Comparison of ENCODE assay signal across 9 mouse cellular contexts in the genomic region with DNA sequence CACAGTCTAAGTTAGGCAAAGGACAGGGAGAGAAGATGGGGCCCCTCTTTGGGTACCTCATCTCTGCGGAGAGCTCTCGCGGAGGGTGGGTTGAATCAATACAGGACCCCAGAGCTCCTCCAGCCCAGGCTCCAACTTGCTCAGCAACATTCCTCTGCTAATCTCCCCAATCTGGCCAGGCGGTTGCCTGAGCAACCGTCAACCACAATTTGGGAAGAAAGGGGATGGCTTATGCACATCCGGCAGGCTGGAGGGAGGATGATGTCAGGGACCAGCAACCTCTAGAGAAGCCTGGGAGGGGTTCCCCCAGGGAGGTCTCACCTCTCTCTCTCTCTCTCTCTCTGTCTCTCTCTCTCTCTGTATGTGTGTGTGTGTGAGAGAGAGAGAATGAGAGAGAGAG. TPM values are rescaled to one million over a fixed set of nuclear protein-coding genes. Genes with fewer than 3 reads are reported as not detected.
DNase-seq lines count a peak whose midpoint lies in the region; ATAC-seq and TF ChIP-seq lines count a peak whose summit lies in the region.
"Had no signal": no experiment of that assay in that cellular context is flagged by ENCODE, and none has a peak within 500 bp of the region (broad histone marks: within the 10 kb centered on the region; RNA-seq: fewer than 3 reads in every experiment).

No protein-coding gene starts in this region.

- H3K9me3 ChIP-seq in lung, postnatal 0 days (ENCODE audit: low read length) = no peaks in the 10 kb centered on the region
- no peaks in the 10 kb centered on the region for H3K9me3 ChIP-seq in embryonic facial prominence, embryonic 15.5 days (replicated peaks)
- H3K9me3 ChIP-seq in stomach, embryonic 16.5 days (replicated peaks; ENCODE audit: control insufficient read depth, low read length) = no peaks in the 10 kb centered on the region

- 0 out of 2 replicates have a peak, but pooled peaks have one; percentile 22 for ATAC-seq in lung, postnatal 0 days
- ATAC-seq in embryonic facial prominence, embryonic 15.5 days (ENCODE audit: insufficient number of reproducible peaks, low FRiP score, low TSS enrichment, low read depth) = peak; percentile 73
- peak; percentile 66 for ATAC-seq in stomach, embryonic 16.5 days (ENCODE audit: insufficient read depth, low FRiP score)

- H3K27ac ChIP-seq in lung, postnatal 0 days (ENCODE audit: low read length) = no peak overlapping the region
- peak overlapping the region; percentile 76 for H3K27ac ChIP-seq in embryonic facial prominence, embryonic 15.5 days (replicated peaks)
- H3K27ac ChIP-seq in stomach, embryonic 16.5 days (ENCODE audit: low read length) = peak overlapping the region; percentile 21; the same call in 1 of the 2 replicates
- H3K27ac ChIP-seq in thymus, adult 2 months (ENCODE audit: control insufficient read depth, insufficient read depth, low read length) = no peak overlapping the region

- no peaks in the 10 kb centered on the region for H3K27me3 ChIP-seq in lung, postnatal 0 days (replicated peaks; ENCODE audit: insufficient read depth, low read length)
- no peaks in the 10 kb centered on the region for H3K27me3 ChIP-seq in embryonic facial prominence, embryonic 15.5 days
- no peaks in the 10 kb centered on the region for H3K27me3 ChIP-seq in stomach, embryonic 16.5 days (ENCODE audit: control insufficient read depth, insufficient read depth, low read length)
- H3K27me3 ChIP-seq in thymus, adult 2 months (ENCODE audit: control insufficient read depth, insufficient read depth, low read length) = no peaks in the 10 kb centered on the region

- H3K4me1 ChIP-seq in lung, postnatal 0 days (ENCODE audit: insufficient read depth, low read depth, low read length) = no peaks in the 10 kb centered on the region
- peaks cover 49% of the 10 kb centered on the region for H3K4me1 ChIP-seq in embryonic facial prominence, embryonic 15.5 days
- peaks cover 22% of the 10 kb centered on the region for H3K4me1 ChIP-seq in stomach, embryonic 16.5 days (ENCODE audit: control insufficient read depth, insufficient read depth, low read length)
- H3K4me1 ChIP-seq in thymus, adult 2 months (replicated peaks; ENCODE audit: control insufficient read depth, insufficient read depth, low read length) = no peaks in the 10 kb centered on the region

- TF ChIP-seq CTCF in lung, postnatal 0 days (IDR thresholded peaks at IDR 0.05) = no peak
- no peak for TF ChIP-seq CTCF in thymus, adult 2 months (IDR thresholded peaks at IDR 0.05; ENCODE audit: borderline replicate concordance, control insufficient read depth, extremely low read depth, insufficient read depth, low read length, poor library complexity)

- intact Hi-C loops in left cerebral cortex, postnatal 10 days (cut with DNase I) = no loop called here

- DNase-seq in lung, postnatal 0 days (ENCODE audit: low spot score) = no peak
- no peak for DNase-seq in lung, postnatal 14 days
- DNase-seq in kidney, postnatal 25 days = peak; percentile 42 to 75
- no peak for DNase-seq in left cerebral cortex, postnatal 10 days (ENCODE audit: extremely low spot score in 1 of 2, low spot score in 2 of 2)
- DNase-seq in ovary, postnatal 14 days (ENCODE audit: low spot score) = no peak
- no peak for DNase-seq in thymus, adult 2 months
- DNase-seq: heart, adult 18-20 months had no signal

- H3K4me2 ChIP-seq in lung, postnatal 0 days (replicated peaks; ENCODE audit: low read depth, low read length) = no peak overlapping the region
- H3K4me2 ChIP-seq in embryonic facial prominence, embryonic 15.5 days (replicated peaks) = peak overlapping the region; percentile 31
- no peak overlapping the region for H3K4me2 ChIP-seq in stomach, embryonic 16.5 days (ENCODE audit: low read depth, low read length)

- H3K9ac ChIP-seq in lung, postnatal 0 days (replicated peaks; ENCODE audit: low read depth) = no peak overlapping the region
- no peak overlapping the region for H3K9ac ChIP-seq in embryonic facial prominence, embryonic 15.5 days
- H3K9ac ChIP-seq in stomach, embryonic 16.5 days (ENCODE audit: low read length) = no peak overlapping the region

- TF ChIP-seq POLR2A in thymus, adult 2 months (IDR thresholded peaks at IDR 0.05; ENCODE audit: control insufficient read depth, extremely low read depth, insufficient read depth, low read length, poor library complexity) = no peak

- no peak overlapping the region for H3K4me3 ChIP-seq in lung, postnatal 0 days (ENCODE audit: low read depth, low read length)
- no peak overlapping the region for H3K4me3 ChIP-seq in embryonic facial prominence, embryonic 15.5 days (replicated peaks)
- H3K4me3 ChIP-seq in stomach, embryonic 16.5 days (replicated peaks; ENCODE audit: low read length) = no peak overlapping the region
- no peak overlapping the region for H3K4me3 ChIP-seq in thymus, adult 2 months (ENCODE audit: control insufficient read depth, insufficient read depth, low read length)

- no peaks in the 10 kb centered on the region for H3K36me3 ChIP-seq in lung, postnatal 0 days (ENCODE audit: insufficient read depth, low read length)
- H3K36me3 ChIP-seq in embryonic facial prominence, embryonic 15.5 days = no peaks in the 10 kb centered on the region; the same call in 1 of the 2 replicates
- no peaks in the 10 kb centered on the region for H3K36me3 ChIP-seq in stomach, embryonic 16.5 days (ENCODE audit: control insufficient read depth, insufficient read depth, low read length)
- no peaks in the 10 kb centered on the region for H3K36me3 ChIP-seq in thymus, adult 2 months (ENCODE audit: control insufficient read depth, insufficient read depth, low read length)

- 17% methylated on average over 6 of the region's 6 CpGs for WGBS in lung, postnatal 0 days
- WGBS in embryonic facial prominence, embryonic 15.5 days = 5% methylated on average over 6 of the region's 6 CpGs
- 5% methylated on average over 6 of the region's 6 CpGs for WGBS in stomach, embryonic 16.5 days
- WGBS in thymus, adult 2 months = 70% methylated on average over 6 of the region's 6 CpGs

- no peak for TF ChIP-seq EP300 in lung, postnatal 0 days (IDR thresholded peaks at IDR 0.05)

RNA-seq across cellular contexts. Expression of gene Ptpru, which starts 11.2 kb away (rescaled TPM):
- polyA plus RNA-seq in lung, postnatal 0 days (2015; fragmentation: Nextera tagmentation; extraction: Ambion mirVana) = 8.5 and 9.3 TPM in 2 replicates
- polyA plus RNA-seq in embryonic facial prominence, embryonic 15.5 days (2015; fragmentation: Nextera tagmentation; extraction: Ambion mirVana) = 26.7 and 27.4 TPM in 2 replicates
- 13.7 and 13.8 TPM in 2 replicates for polyA plus RNA-seq in stomach, embryonic 16.5 days (2015; fragmentation: Nextera tagmentation; extraction: Ambion mirVana)
- 10 to 100 TPM; 81.6 to 89.3 TPM for total RNA-seq in left cerebral cortex, postnatal 10 days (2021)
- polyA plus RNA-seq in thymus, adult 2 months (2012; rRNA removed) = 1.4 and 1.6 TPM in 2 replicates

RNA-seq across cellular contexts. Expression of gene Mecr, which starts 16.4 kb away (rescaled TPM):
- 20.6 and 21.2 TPM in 2 replicates for polyA plus RNA-seq in lung, postnatal 0 days (2015; fragmentation: Nextera tagmentation; extraction: Ambion mirVana)
- polyA plus RNA-seq in embryonic facial prominence, embryonic 15.5 days (2015; fragmentation: Nextera tagmentation; extraction: Ambion mirVana) = 41.9 and 49.7 TPM in 2 replicates
- 56.1 and 57.0 TPM in 2 replicates for polyA plus RNA-seq in stomach, embryonic 16.5 days (2015; fragmentation: Nextera tagmentation; extraction: Ambion mirVana)
- 10 to 100 TPM; 37.2 to 37.9 TPM for total RNA-seq in left cerebral cortex, postnatal 10 days (2021)
- polyA plus RNA-seq in thymus, adult 2 months (2012; rRNA removed) = 26.4 and 29.9 TPM in 2 replicates

RNA-seq across cellular contexts. Expression of gene Srsf4, which starts 46.5 kb away (rescaled TPM):
- 62.6 TPM in 2 replicates for polyA plus RNA-seq in lung, postnatal 0 days (2015; fragmentation: Nextera tagmentation; extraction: Ambion mirVana)
- polyA plus RNA-seq in embryonic facial prominence, embryonic 15.5 days (2015; fragmentation: Nextera tagmentation; extraction: Ambion mirVana) = 101 and 103 TPM in 2 replicates
- 74.4 and 81.2 TPM in 2 replicates for polyA plus RNA-seq in stomach, embryonic 16.5 days (2015; fragmentation: Nextera tagmentation; extraction: Ambion mirVana)
- total RNA-seq in left cerebral cortex, postnatal 10 days (2021) = 10 to 100 TPM; 73.4 to 74.0 TPM
- 76.8 and 90.4 TPM in 2 replicates for polyA plus RNA-seq in thymus, adult 2 months (2012; rRNA removed)

Comparison
In these comparisons a context has a peak if more than half of its experiments do, and no peak if none do; other contexts are left out.
1. ATAC-seq: peak in every context shown above with its lines; median percentile 73 in embryonic facial prominence, embryonic 15.5 days; 66 in stomach, embryonic 16.5 days; 22 in lung, postnatal 0 days.
2. DNase-seq: peak in kidney, postnatal 25 days (2 of 2); none in lung, postnatal 0 days (single experiment), lung, postnatal 14 days (single experiment), left cerebral cortex, postnatal 10 days (0 of 2), ovary, postnatal 14 days (single experiment) and thymus, adult 2 months (single experiment).
3. H3K27ac ChIP-seq: peak in embryonic facial prominence, embryonic 15.5 days (single experiment) and stomach, embryonic 16.5 days (single experiment); none in lung, postnatal 0 days (single experiment) and thymus, adult 2 months (single experiment).